Mouse (Mus musculus) embryonic facial prominence, embryonic 11.5 days (tissue): ENCODE data around the gene Qser1. TPM values are rescaled to one million over a fixed set of nuclear protein-coding genes. Genes with fewer than 3 reads are reported as not detected.
A peak's percentile ranks its signal among the peaks of the same experiment; 100 is the strongest.

Experiments
- ATAC-seq: fragments of 200-750 bp; cut with Nextera tagmentation; replicated peaks from 2 replicates; pipeline ENCODE4 v1.8.0; 2017; ENCODE audit warnings: low read depth; ENCODE audit not compliant: insufficient number of reproducible peaks, low FRiP score, low TSS enrichment
- DNase-seq: peaks from one replicate; pipeline ENCODE4 v3.0.0-alpha.2; 2015; ENCODE audit warnings: low spot score
- H3K27ac ChIP-seq: fragments of 300-500 bp; sonication (generic); replicated peaks from 2 replicates; pipeline ENCODE4 v1.5.1; 2014; ENCODE audit warnings: mild to moderate bottlenecking, low read depth, low read length, control low read depth
- H3K27me3 ChIP-seq: fragments of 300-500 bp; sonication (generic); 2 replicates; pipeline ENCODE4 v1.6.1; 2014; ENCODE audit warnings: mild to moderate bottlenecking, low read length, moderate library complexity, mixed read lengths; ENCODE audit not compliant: control insufficient read depth, insufficient read depth
- H3K36me3 ChIP-seq: fragments of 300-500 bp; sonication (generic); replicated peaks from 2 replicates; pipeline ENCODE4 v1.6.1; 2014; ENCODE audit warnings: low read depth, mild to moderate bottlenecking, low read length, moderate library complexity, mixed read lengths; ENCODE audit not compliant: control insufficient read depth, insufficient read depth
- H3K4me1 ChIP-seq: fragments of 300-500 bp; sonication (generic); 2 replicates; pipeline ENCODE4 v1.6.1; 2014; ENCODE audit warnings: low read length, mixed read lengths; ENCODE audit not compliant: control insufficient read depth, insufficient read depth
- H3K4me2 ChIP-seq: fragments of 300-500 bp; sonication (generic); 2 replicates; pipeline ENCODE4 v1.6.1; 2014; ENCODE audit warnings: low read depth, mild to moderate bottlenecking, control low read depth, low read length, moderate library complexity
- H3K4me3 ChIP-seq: fragments of 300-500 bp; sonication (generic); 2 replicates; pipeline ENCODE4 v1.5.1; 2014; ENCODE audit warnings: low read depth, low read length, control low read depth
- H3K9ac ChIP-seq: fragments of 300-500 bp; sonication (generic); replicated peaks from 2 replicates; pipeline ENCODE4 v1.6.1; 2014; ENCODE audit warnings: mild to moderate bottlenecking, control low read depth, low read length
- H3K9me3 ChIP-seq: fragments of 300-500 bp; sonication (generic); replicated peaks from 2 replicates; pipeline ENCODE4 v1.6.1; 2016; ENCODE audit warnings: mild to moderate bottlenecking, low read length, inconsistent platforms, mixed read lengths; ENCODE audit not compliant: control insufficient read depth
- WGBS: fragments of 180-500 bp; shearing (Covaris S2); extraction: QIAGEN DNeasy Blood & Tissue Kit; methylation state at CpG from one replicate; pipeline ENCODE4 v1.1.7; 2014; 5-methylcytosine and 5-hydroxymethylcytosine counted together
- polyA plus RNA-seq: library from polyadenylated mRNA; unstranded; fragments of >200 nt; fragmentation: Nextera tagmentation; extraction: Ambion mirVana; gene quantifications from 2 replicates; pipeline ENCODE4 v1.2.1, GENCODE M21; 2014

Qser1 gene
- polyA plus RNA-seq, 1 experiment from 2014 or later = 18.8 TPM

DNA sequence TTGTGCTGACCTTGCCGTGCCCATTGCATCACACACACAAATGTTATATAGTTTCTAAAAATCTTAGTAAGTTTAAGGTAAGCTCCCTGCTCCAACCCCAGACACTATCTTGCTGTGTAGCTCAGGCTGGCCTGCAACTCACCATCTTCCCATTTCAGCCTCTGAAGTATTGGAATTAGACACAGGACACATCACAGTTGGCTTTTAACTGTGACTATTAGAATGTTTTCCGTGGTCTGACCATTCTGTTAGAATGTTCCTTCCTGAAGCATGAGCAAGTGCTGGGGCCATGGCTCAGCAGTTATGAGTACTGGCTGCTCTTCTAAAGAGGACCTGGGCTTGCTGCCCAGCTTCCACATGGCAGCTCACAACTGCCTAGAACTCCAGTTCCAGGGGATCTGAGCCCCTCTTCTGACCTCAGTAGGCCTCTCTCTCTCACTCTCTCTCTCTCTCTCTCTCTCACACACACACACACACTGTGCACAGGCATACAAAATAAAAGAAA, 99.3 kb downstream of the Qser1 start:
- Histone ChIP-seq H3K27ac (no peak overlapping the region), H3K36me3 (no peaks in the 10 kb centered on the region), H3K4me3 (no peak overlapping the region), H3K9me3 (no peaks in the 10 kb centered on the region), H3K4me1 (no peaks in the 10 kb centered on the region), H3K27me3 (no peaks in the 10 kb centered on the region), H3K9ac (no peak overlapping the region), H3K4me2 (no peak overlapping the region)
- DNase-seq (no peak), ATAC-seq (no peak)
- 98% methylated on average over 2 of the region's 2 CpGs for whole genome bisulfite sequencing

DNA sequence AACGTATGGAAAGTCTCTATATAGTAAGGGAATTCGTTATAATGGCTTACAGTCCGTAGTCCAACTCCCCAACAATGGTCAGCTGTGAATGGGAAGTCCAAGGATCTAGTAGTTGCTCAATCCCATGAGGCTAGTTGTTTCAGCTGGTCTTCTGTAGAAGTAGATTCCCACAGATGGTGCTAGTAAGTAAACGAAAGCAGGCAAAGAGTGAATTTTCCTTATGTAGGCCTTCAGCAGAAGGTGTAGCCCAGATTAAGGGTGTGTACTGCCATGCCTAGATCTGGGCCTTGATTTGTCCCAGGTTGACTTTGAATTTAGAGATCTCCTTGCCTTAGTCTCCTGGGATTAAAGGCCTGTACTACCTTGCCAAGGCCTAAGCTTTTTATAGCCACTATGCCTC, 100.3 kb downstream of the Qser1 start, which contains the start of gene Pin1rt1:
Pin1rt1 (minus strand) TSS at position 101 of the 400 bp plus-strand sequence.
- no peaks in the 10 kb centered on the region for H3K36me3 ChIP-seq
- H3K9ac ChIP-seq = no peak within 1 kb of the TSS
- WGBS = 87% methylated on average over 4 of the region's 4 CpGs
- ATAC-seq (no peak), DNase-seq (no peak)
- no peaks in the 10 kb centered on the region for H3K27me3 ChIP-seq
- no peak within 1 kb of the TSS for H3K4me2 ChIP-seq
- no peaks in the 10 kb centered on the region for H3K9me3 ChIP-seq
- no peaks in the 10 kb centered on the region for H3K4me1 ChIP-seq
- H3K27ac ChIP-seq = no peak within 1 kb of the TSS
- H3K4me3 ChIP-seq = no peak within 1 kb of the TSS

DNA sequence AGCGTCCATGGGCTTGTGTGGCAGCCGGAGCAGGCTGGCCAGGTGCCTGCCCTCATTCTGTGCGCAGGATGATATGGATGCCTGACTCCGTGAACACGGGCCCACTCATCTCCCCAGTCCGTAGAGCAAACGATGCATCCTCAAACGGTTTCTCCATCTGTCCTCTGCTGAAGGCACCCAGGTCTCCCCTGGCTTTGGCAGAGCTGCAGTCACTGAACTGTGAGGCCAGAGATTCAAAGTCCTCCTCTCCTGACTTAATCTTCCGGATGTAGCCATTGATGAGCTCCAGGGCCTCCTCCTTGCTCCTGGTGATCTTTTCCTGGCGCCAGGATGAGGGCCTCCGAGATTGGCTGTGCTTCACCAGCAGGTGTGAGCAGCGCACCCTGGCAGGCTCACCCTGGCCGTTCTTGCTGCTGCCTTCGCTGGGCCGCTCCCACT, 102.3 kb downstream of the Qser1 start:
- DNase-seq (no peak), ATAC-seq (no peak)
- H3K27ac ChIP-seq = no peak overlapping the region
- H3K9ac ChIP-seq = no peak overlapping the region
- no peaks in the 10 kb centered on the region for H3K27me3 ChIP-seq
- no peaks in the 10 kb centered on the region for H3K9me3 ChIP-seq
- H3K4me1 ChIP-seq = no peaks in the 10 kb centered on the region
- WGBS = 39% methylated on average over 15 of the region's 15 CpGs
- H3K4me3 ChIP-seq = no peak overlapping the region
- no peak overlapping the region for H3K4me2 ChIP-seq
- H3K36me3 ChIP-seq = no peaks in the 10 kb centered on the region

DNA sequence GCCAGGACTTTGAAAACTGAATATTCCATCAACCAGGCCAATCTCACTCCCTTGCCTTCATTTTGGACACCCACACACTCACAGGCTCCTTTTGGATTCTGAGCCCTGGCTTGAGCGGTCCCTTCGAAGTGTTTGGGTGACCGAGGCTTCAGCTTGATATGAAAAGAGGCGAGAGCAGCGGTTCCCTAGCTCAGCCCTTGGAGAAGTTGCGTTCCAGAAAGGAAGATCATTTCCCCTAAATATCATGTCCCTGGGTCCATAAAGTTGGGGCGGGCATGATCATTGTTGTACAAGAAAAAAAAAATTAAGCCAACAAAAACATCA, 104.1 kb downstream of the Qser1 start:
- peak overlapping the region; percentile 87 for H3K9ac ChIP-seq
- DNase-seq = no peak
- peak overlapping the region; percentile 63 for H3K27ac ChIP-seq
- H3K9me3 ChIP-seq = no peaks in the 10 kb centered on the region
- H3K4me1 ChIP-seq = no peaks in the 10 kb centered on the region
- H3K4me2 ChIP-seq = peak overlapping the region; percentile 71
- peak overlapping the region; percentile 81 for H3K4me3 ChIP-seq
- WGBS = 4% methylated on average over 7 of the region's 7 CpGs
- H3K27me3 ChIP-seq = no peaks in the 10 kb centered on the region
- H3K36me3 ChIP-seq = no peaks in the 10 kb centered on the region
- no peak for ATAC-seq

DNA sequence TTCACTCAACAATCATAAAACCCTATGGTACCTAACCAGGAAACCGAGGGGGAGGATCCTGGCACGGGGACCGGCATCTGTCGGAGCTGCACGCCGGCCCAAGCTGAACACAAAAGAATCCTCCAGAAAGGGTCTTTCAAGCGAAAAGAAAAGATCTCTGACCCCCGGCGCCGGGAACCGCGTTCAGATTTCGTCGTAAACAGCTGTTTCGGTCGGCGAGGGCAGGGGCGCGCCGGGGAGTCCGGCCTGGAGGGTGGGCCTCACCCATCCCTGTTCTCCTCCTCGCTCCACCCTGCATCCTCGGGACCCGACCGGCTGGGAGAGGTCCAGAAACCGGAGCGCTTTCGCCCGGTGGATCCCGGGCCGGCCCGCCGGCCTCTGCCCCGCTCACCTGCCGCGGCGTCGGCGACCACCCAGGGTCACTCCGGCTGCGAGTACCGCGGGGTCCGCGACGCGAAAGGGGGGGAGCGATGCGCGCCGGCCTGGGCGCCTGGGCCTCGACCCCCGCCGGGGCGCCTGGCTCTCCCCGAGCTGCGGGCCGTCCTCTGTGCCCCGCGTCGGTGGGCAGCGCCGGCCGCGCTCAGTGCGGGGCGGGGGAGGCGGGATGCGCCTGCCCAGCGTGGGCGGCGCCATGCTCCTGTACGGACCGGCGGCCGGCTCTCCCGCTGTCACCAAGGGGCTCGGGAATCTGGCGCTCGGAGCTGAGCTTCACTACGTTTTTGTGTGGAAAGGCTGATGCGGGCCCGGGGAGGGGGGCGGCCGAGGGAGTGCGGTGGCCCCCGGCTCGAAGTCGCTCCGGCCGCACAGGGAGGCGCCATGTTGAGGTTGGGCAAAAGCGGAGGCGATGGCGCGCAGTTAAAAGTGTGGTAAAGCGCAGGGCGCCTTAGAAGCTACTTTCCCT, 104.7 kb downstream of the Qser1 start, which contains the start of gene Tcp11l1:
Tcp11l1 (minus strand) TSS at position 585 of the 901 bp plus-strand sequence.
- no peaks in the 10 kb centered on the region for H3K9me3 ChIP-seq
- peak within 1 kb of the TSS; percentile 63 for H3K27ac ChIP-seq
- DNase-seq (peak; percentile 71), ATAC-seq (peak; percentile 92)
- H3K27me3 ChIP-seq = no peaks in the 10 kb centered on the region
- H3K4me1 ChIP-seq = no peaks in the 10 kb centered on the region
- H3K36me3 ChIP-seq = no peaks in the 10 kb centered on the region
- H3K9ac ChIP-seq = peak within 1 kb of the TSS; percentile 87
- peak within 1 kb of the TSS; percentile 71 for H3K4me2 ChIP-seq
- H3K4me3 ChIP-seq = peak within 1 kb of the TSS; percentile 81
- WGBS = under 1% methylated on average over 75 of the region's 99 CpGs

DNA sequence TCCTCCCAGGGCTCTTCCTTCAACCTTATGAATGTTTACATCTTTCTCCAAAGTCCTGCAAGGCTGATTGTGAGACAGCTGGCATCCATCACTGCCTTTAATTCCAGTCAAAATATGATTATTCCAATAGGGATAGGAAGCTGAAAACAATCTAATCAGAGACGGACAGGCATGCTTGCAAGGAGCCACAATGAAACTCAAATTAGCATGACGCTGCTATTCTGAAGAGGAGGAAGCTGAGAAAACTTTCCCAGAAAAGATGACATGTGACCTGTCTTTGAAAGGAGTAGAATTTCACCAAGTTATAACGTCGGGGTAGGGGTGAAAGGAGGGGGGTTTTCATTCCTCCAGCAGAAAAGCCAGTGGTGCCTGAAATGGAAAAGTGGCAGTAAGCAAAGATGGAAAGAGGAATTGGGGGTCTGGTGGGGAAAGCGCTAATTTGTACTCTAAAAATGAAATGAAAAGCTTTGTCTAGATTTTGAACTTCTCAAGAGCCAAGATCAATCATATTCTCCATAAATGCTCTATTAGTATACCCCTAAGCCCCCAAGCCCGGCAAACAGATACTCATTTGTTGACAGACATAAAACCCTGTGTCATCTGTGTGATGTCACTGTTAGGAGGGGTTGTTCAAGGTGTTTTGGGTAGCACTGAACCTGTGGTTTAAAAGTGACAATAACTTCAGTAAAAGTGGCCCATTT, 105.7 kb downstream of the Qser1 start:
- ATAC-seq (no peak), DNase-seq (peak; percentile 37)
- H3K4me2 ChIP-seq = peak overlapping the region; percentile 71
- no peaks in the 10 kb centered on the region for H3K27me3 ChIP-seq
- H3K36me3 ChIP-seq = no peaks in the 10 kb centered on the region
- no peaks in the 10 kb centered on the region for H3K4me1 ChIP-seq
- H3K27ac ChIP-seq = no peak overlapping the region
- peak overlapping the region; percentile 81 for H3K4me3 ChIP-seq
- no peaks in the 10 kb centered on the region for H3K9me3 ChIP-seq
- WGBS = 27% methylated on average over 6 of the region's 6 CpGs
- H3K9ac ChIP-seq = no peak overlapping the region

DNA sequence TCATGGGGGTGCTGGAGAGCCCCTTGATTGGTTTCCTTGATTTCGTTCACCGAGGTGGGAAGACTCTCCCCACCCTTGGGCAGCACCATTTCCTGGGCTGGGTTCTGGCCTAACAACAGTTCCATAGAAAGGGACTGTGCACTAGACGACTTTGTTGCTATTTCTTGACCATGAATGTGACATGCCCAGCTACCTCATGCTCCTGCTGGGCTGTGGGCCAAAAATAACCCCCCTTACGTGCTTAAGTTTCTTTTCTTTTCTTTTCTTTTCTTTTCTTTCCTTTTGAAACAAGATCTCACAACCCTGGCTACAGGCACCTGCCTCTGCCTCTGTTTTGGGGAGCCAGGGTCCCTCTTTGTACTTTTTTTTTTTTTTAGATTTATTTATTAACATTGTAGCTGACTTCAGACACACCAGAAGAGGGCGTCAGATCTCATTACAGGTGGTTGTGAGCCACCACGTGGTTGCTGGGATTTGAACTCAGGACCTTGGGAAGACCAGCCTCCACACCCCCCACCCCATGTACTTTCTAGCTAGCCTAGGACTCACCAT, 106.7 kb downstream of the Qser1 start:
- Histone ChIP-seq H3K9me3 (no peaks in the 10 kb centered on the region), H3K27ac (no peak overlapping the region), H3K4me3 (no peak overlapping the region), H3K36me3 (no peaks in the 10 kb centered on the region), H3K27me3 (no peaks in the 10 kb centered on the region), H3K4me1 (no peaks in the 10 kb centered on the region), H3K9ac (no peak overlapping the region), H3K4me2 (no peak overlapping the region)
- WGBS = 67% methylated on average over 6 of the region's 6 CpGs
- DNase-seq (no peak), ATAC-seq (no peak)
